Mouse (Mus musculus): ENCODE results near the gene Ank2.

GRCm38 (mm10) chr3:127469164-127469752, 29.9 kb downstream of the Ank2 start:
- TF ChIP-seq CTCF (IDR thresholded peaks at IDR 0.05; ENCODE audit: low read depth, low read length) (no peak), POLR2A (IDR thresholded peaks at IDR 0.05; ENCODE audit: borderline replicate concordance, low read depth, low read length) (no peak)
